Mouse (Mus musculus): ENCODE measurements around the gene Tbc1d2.
"Not testable (repeated sequence)": the region's sequence is repeated elsewhere in the genome, so short reads cannot be mapped to it uniquely, and the experiment has no call there.

The Tbc1d2 gene

DNA sequence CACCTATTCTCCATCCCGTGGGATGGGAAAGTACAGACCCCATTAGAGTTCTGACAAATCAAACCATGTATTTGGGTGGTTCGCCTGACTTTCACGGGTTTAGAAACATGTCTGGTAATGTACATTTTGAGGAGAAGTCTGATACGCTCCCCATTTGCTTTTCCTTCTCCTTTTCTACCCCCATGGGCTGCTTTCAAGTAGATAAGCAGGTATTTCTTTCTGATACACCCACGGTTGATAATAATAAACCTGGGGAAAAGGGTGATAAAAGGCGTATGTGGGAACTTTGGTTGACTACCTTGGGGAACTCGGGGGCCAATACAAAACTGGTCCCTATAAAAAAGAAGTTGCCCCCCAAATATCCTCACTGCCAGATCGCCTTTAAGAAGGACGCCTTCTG is 68.0 kb downstream of the Tbc1d2 start:
- not testable (repeated sequence) for DNase-seq (ENCODE audit: low read depth in 2 of 2, low spot score in 2 of 2)

- DNase-seq (ENCODE audit: low read depth in 2 of 2, low spot score in 2 of 2) = not testable (repeated sequence)
These were observed 68.4 kb downstream of the Tbc1d2 start for GRCm38 (mm10) chr4:46581577-46581976.

DNA sequence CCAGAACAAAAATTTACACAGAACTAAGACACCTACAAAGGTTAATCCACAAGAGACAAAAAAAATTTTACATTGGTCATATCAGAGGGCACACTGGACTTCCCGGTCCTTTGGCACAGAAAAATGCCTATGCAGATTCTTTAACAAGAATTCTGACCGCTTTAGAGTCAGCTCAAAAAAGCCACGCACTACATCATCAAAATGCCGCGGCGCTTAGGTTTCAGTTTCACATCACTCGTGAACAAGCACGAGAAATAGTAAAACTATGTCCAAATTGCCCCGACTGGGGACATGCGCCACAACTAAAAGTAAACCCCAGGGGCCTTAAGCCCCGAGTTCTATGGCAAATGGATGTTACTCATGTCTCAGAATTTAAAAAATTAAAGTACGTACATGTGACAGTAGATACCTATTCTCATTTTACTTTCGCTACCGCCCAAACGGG is 69.2 kb downstream of the Tbc1d2 start:
- DNase-seq (ENCODE audit: low read depth in 2 of 2, low spot score in 2 of 2) = not testable (repeated sequence)

DNA sequence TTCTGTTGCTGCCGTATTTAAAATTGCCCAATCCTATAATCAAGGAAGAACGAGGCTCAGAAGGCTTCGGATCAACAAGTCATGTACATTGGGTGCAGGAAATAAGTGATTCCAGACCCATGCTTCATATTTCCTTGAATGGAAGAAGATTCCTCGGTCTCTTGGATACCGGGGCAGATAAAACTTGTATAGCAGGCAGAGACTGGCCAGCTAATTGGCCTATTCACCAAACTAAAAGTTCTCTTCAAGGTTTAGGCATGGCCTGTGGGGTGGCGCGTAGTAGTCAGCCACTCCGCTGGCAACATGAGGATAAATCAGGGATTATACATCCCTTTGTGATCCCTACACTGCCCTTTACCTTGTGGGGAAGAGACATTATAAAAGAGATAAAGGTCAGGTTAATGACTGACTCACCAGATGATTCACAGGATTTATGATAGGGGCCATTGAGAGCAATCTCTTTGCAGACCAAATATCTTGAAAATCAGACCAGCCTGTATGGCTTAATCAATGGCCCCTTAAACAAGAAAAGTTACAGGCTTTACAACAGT is 71.1 kb downstream of the Tbc1d2 start:
- not testable (repeated sequence) for DNase-seq (ENCODE audit: low read depth in 2 of 2, low spot score in 2 of 2)

GRCm38 (mm10) chr4:46578228-46578627 is 71.8 kb downstream of the Tbc1d2 start:
- DNase-seq (ENCODE audit: low read depth in 2 of 2, low spot score in 2 of 2) = no peak

GRCm38 (mm10) chr4:46575509-46576284 is 74.3 kb downstream of the Tbc1d2 start:
- not testable (repeated sequence) for DNase-seq (ENCODE audit: low read depth in 2 of 2, low spot score in 2 of 2)

- no peak for DNase-seq (ENCODE audit: low read depth in 2 of 2, low spot score in 2 of 2)
These were observed 75.2 kb downstream of the Tbc1d2 start for GRCm38 (mm10) chr4:46574841-46575240.

DNA sequence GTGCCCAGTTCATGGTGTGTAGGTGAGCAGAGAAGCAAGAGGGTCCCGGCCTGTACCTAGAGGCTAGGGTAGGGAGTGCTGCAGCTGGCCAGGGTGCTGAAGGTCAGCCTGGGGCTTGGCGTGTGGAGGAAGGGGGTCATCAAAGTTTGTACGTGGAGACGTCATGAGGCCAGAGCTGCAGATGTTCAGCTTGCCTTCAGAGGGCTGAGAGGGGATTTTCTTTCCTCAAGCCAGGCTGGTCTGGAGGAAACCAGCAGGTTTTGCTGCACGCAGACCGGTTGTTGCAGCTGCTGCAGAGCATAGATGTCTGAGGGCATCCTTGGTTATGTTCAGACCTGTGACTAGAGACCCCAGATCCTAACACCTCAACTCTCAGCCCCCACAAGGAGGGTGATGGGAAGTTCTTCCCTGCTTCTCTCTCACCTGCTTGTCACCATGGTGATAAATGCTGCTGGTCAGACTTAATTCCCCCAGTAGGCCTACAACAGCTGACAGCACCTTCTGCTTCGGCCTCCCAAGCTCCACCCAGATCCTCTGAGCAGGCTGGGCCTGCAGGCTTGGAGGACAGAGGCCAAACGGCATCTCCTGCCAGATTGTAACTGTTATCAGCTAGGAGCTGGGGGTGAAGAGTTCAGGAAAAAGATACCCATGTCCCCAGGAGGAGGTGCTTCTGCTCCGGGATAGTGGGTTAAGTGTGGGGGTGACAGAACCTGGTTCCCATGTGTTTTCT is 75.8 kb downstream of the Tbc1d2 start:
- DNase-seq (ENCODE audit: low read depth in 2 of 2, low spot score in 2 of 2) = no peak

DNA sequence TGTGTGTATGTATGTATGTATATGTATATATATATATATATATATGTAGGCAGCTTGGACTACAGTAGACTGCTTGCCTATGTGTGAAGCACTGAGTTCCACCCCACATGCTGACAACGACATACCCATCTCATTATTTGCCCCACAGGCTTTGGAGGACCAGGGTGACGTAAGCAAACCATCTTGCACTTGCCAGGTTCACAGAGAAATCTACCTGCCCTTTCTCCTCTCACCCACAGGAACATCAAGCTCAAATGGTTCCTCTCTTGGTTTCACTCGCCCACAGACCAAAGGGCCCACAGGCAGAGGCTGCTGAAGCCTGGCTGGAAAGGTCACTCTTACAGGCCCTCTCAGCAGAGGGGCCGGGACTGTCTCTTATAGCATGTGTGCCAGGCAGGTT is 77.4 kb downstream of the Tbc1d2 start:
- no peak for DNase-seq (ENCODE audit: low read depth in 2 of 2, low spot score in 2 of 2)

- DNase-seq (ENCODE audit: low read depth in 2 of 2, low spot score in 2 of 2) = no peak
These were observed 78.3 kb downstream of the Tbc1d2 start for GRCm38 (mm10) chr4:46571744-46572143.

DNA sequence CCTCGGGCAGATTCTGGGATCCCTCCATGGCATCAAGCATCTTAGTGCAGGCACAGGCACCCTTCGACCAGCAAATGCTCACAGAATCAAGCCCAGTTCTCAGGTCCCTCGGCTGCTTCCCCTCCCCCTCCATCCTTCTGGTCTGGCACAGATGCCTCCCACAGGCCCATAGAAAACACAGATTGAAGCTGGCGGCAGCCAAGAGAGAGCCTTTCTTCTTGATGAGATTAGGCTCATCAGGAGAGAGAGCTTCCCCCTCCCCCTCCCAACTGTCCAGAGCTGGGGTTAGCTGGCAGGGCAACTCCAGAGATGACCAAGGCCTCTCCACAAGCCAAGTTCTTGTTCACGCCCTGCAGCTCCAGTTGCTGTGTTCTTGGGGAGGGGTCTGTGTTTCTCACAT is 80.3 kb downstream of the Tbc1d2 start:
- DNase-seq (ENCODE audit: low read depth in 2 of 2, low spot score in 2 of 2) = no peak

GRCm38 (mm10) chr4:46568169-46568568 is 81.8 kb downstream of the Tbc1d2 start:
- no peak for DNase-seq (ENCODE audit: low read depth in 2 of 2, low spot score in 2 of 2)

- DNase-seq (ENCODE audit: low read depth in 2 of 2, low spot score in 2 of 2) = no peak
These were observed 82.9 kb downstream of the Tbc1d2 start for GRCm38 (mm10) chr4:46566931-46567671.

- no peak for DNase-seq (ENCODE audit: low read depth in 2 of 2, low spot score in 2 of 2)
These were observed 84.5 kb downstream of the Tbc1d2 start for GRCm38 (mm10) chr4:46565393-46565955.

DNA sequence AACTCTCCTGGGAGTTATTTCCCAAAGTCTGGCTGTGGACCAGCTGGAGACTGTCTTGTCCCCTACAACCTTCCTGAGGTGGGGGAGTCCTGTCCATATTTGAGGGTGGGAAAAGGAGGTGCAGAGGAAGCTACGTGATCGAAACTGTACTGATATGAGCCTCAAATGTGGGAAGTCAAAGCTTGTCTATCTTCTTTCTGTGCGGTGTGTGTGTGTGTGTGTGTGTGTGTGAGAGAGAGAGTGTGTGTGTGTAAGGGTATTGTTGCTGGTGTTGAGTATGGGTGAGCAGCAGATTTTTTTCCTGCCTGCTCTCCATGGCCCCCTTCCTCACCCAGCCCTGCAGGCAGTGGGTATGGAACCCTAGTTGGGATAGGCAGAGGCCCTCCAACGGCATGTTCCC is 85.8 kb downstream of the Tbc1d2 start:
- no peak for DNase-seq (ENCODE audit: low read depth in 2 of 2, low spot score in 2 of 2)

DNA sequence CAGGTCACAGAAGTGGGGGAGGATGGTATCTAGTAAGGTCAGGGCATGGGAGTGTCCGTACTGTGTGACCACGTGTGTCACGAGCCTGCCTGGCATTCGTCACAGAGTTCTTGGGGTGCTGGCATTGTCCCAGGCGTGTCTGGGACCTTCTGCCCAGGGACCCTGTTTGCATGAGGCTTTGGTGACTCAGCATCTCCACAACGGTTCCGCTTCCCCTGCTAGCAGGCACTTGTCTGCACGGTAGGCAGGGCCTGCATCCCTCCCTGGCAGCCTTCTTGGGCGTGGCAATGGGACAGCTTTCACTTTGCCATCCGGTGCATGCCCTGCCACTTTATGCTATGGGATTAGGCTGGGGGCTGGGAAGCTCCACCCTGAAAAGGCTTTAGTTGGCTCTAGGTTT is 86.2 kb downstream of the Tbc1d2 start:
- DNase-seq (ENCODE audit: low read depth in 2 of 2, low spot score in 2 of 2) = no peak

DNA sequence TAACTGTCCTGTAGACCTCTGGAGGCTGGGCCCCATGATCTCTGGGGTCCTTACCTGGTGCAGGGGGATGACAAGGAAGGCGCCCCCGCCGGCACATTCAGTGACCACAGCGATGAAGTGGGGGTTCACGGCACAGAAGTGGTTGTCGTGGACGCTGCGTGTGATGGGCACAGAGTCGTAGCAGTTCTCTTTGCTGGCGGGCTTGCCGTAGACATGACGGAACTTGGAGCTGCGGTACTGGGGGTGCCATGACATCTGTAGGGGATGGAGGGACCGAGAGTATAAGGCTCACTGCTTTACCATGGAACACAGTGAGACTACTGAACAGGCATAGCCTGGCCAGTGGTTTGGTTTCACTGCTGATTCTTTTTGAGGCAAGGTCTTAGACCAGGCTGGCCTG is 87.2 kb downstream of the Tbc1d2 start:
- no peak for DNase-seq (ENCODE audit: low read depth in 2 of 2, low spot score in 2 of 2)

DNA sequence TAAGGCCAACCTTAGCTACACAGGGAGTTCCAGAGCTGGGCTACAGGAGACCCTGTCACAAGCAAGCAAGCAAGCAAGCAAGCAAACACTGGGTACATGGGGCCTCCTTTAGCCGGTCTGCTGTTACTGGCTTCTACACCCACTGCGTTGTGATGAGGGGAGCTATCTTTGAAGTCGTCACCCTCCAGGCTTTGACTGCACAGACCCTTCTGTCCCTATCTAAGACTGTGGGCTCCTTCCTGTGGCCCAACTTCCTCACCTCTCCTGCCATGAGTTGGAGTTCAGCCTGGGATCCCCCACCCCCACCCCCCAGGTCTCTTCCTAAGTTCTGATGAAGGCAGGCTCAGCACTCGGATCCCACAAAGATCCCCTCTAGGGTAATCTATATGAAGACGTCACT is 88.0 kb downstream of the Tbc1d2 start:
- DNase-seq (ENCODE audit: low read depth in 2 of 2, low spot score in 2 of 2) = no peak

DNA sequence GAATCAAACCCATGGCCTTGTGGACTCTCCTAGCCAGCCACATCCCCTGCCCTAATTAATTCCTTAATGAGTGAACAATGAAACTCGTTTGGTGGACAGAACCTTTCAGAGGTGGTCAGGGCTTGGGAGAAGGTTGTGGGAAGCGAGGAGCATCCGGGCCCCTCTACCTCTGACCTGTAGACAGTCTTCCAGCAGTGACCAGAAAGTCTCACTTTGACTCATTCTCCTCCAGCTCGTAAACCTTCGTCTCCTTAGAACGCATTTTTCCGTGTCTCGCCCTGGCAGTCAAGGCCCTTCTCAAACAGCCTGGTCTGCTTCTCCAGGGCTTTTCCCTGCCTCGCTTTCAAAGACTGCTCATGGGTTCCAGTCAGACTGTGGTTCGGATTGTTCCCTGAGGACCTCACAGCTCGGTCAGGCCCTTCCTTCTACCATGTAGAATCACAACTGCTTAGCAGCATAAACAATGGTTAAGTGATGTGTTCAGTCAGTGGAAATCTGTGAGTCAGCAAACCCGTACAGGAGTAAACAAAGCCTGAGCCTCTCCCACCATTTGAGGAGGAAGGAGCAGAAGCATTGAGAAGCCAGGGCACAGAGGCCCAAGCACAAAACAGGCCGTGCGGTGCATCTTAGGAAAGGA is 89.8 kb downstream of the Tbc1d2 start:
- no peak for DNase-seq (ENCODE audit: low read depth in 2 of 2, low spot score in 2 of 2)
